Mouse (Mus musculus): Measurements from ENCODE around the gene Cabp2.
A peak's percentile ranks its signal among the peaks of the same experiment; 100 is the strongest.
"Not testable (repeated sequence)": the region's sequence is repeated elsewhere in the genome, so short reads cannot be mapped to it uniquely, and the experiment has no call there.

Cabp2 gene

DNA sequence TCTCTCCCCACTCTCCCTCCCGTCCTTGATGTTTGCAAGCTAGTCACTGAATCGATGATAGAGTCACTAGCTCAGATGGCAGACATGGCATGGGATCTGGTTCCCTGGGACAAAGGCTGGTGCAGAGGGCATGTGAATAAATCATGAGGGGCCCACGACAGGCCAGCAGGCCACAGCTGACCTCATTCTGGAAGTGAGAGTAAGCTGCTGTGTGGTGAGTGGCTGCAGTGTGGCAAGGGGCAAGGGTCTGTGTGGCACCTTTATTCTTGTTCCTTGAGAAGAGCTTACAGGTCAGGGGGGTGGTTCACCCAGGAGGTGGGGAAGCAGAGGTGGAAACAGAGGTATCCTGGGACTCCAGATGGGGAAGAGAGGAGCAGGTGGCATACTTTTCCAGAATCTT is at the start of gene Cabp2:
Gene Cabp2 (plus strand): TSS at position 185 of the 400 bp plus-strand sequence.
- DNase-seq: no peak

DNA sequence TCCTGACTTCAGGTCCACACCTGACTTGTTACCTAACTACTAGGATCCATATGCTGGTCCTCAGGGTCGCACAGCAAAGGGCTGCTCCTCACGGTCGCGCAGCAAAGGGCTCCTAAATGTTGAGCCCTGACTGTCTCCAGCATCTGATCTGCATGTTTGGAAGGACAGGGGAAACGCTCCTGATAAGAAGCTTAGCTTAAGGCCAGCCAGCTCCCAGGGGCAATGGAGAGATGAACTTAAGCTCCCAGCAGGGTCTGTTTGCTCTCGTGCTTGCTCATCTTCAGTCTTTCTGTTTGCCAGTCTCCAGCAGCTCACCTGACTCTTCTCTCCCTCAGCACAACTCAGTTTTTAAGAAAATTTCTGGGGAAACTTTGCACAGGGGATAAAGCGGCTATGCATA is 48.7 kb upstream of the Cabp2 start:
- no peak for DNase-seq

DNA sequence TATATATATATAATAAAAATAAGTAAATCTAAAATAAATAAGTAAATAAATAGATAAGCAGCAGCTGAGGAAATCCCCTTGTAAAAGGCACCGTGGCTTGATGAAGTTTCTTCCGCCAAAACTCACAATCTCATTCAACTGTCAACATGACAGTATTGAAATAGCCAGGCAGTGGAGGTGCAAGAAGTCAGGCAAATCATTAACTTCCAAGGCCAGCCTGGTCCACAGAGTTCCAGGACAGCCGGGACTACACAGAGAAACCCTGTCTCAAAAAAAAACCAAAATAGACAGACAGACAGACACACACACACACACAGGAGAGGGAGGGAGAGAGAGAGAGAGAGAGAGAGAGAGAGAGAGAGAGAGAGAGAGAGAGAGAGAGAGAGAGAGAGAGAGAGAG is 48.1 kb upstream of the Cabp2 start:
- DNase-seq: no peak

DNA sequence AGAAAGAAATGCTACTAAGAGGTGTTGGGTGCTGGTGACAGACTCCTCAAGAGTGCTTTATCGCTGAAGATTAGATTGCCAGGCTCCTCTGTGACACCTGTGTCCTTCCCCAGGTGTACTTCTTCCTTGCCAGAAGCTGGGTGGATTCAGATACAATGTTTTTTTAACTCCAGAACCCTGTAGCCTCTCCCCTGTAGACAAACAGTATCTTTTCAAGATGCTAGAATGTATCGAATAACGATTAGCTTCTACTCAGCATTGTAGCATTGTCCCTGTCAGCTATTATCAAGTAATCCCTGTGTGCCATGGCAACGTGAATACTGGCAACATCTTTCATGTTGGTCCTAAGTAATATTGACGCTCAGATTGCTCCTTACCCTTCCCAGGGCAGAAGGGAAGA is 47.6 kb upstream of the Cabp2 start:
- no peak for DNase-seq

DNA sequence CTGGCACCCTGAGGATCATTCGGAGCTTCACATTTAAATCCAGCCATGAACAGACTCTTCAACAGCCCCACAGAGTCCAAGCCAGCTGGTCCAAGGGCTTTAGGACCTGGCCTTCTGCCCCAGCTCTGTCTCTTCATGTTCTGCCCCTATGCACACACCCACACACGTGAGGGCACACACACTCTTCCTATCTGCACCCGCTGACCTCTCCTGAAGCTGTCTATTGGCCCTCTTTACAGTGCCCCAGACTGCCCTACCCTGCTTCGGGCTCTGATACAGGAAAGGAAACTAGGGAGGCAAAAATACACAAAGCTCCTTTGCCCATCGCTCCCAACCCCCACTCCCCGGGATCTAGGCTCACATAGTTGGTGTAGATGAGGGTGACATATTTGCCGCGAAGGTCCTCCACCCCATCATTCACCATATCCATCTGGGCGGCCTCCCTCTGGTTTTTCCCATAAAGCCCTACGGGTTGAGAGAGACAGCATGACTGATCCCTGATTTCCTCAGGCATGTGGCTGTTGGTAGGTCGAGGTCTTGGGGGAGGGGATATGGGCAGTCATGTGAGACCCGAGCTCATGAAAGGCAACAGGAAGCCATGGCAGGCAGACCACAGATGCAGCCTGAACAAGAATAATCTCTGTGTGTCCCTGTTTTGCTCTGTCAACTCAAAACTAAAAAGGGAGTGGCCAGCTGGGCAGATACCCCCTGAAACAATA is 44.9 kb upstream of the Cabp2 start:
- no peak for DNase-seq

DNA sequence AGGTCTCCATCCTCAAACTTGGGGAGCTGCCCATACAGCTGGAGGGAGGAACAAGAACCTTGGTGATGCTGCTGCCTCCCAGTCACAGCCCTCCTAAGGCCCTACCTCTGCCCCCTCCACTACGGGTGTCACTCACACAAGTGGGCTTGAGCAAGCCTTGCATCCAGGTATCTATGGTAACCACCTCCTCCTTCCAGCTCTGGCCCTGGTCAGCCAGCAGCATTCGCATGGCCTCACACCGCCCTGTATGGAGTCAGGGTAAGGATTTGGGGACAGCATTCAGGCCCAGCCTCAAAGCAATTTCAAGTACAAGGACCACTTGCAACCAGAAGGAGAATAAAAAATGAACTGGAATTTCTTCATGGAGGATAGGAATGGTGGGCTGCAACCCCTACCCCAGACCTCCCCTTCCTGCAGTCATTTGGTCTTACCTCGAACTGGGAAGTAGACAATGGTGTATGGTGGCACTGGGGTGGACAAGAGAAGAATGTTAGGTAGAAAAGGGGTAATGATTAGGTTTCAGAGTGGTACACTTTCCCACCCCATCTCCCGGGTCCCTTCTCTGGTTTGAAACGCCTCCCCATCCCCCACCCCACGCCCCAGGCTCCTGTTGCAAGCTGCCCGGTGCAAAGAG is 44.1 kb upstream of the Cabp2 start:
- DNase-seq: not testable (repeated sequence)

DNA sequence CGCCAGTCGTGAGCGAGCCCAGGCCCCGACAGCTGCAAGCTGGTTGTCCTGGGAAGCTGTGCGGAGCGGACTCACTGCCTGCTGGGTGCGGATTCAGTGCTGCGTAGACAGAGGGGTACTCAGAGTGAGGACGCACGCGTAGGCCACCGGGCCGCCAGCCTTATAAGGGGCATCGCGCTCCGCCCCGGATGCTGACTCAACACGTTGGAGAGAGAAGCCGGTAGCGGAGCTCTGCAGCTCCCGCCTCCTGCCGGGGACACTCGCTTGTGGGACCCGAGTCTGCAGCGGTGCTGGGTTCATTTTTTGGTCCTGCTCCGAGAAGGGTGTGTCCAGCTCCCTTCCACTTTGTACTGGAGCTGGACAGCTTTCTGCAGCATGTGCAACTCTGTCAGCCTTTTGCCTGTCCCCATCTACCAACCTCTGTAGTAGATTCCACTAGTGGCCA is 43.6 kb upstream of the Cabp2 start, which contains the start of gene Gstp1:
Gene Gstp1 (minus strand): TSS at position 198 of the 445 bp plus-strand sequence.
- DNase-seq: peak; percentile 81 to 88

DNA sequence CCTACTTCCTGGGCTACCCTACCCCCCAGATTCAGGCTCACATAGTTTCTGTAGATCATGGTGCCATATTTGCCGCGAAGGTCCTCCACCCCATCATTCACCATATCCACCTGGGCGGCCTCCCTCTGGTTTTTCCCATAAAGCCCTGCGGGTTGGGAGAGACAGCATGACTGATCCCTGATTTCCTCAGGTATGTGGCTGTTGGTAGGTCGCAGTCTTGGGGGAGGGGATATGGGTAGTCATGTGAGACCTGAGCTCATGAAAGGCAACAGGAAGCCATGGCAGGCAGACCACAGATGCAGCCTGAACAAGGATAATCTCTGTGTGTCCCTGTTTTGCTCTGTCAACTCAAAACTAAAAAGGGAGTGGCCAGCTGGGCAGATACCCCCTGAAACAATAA is 40.4 kb upstream of the Cabp2 start:
- DNase-seq: not testable (repeated sequence)

DNA sequence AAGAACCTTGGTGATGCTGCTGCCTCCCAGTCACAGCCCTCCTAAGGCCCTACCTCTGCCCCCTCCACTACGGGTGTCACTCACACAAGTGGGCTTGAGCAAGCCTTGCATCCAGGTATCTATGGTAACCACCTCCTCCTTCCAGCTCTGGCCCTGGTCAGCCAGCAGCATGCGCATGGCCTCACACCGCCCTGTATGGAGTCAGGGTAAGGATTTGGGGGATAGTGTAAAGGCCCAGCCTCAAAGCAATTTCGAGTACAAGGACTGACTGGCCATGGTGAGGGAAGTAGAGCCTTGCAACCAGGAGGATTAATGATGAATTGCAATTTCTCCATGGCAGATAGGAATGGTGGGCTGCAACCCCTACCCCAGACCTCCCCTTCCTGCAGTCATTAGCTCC is 39.9 kb upstream of the Cabp2 start:
- not testable (repeated sequence) for DNase-seq

DNA sequence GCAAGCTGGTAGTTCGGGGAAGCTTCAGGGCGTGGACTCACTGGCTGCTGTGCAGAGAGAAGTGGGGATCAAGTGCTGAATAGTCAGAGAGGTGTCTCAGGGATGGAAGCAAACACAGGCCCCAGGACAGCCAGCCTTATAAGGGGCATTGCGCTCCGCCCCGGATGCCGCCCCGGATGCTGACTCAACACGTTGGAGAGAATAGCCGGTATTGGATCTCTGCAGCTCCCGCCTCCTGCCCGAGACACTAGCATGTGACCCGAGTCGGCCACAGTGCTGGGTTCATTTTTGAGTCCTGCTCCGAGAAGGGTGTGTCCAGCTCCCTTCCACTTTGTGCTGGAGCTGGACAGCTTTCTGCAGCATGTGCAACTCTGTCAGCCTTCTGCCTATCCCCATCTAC is 39.3 kb upstream of the Cabp2 start:
- DNase-seq: no peak

DNA sequence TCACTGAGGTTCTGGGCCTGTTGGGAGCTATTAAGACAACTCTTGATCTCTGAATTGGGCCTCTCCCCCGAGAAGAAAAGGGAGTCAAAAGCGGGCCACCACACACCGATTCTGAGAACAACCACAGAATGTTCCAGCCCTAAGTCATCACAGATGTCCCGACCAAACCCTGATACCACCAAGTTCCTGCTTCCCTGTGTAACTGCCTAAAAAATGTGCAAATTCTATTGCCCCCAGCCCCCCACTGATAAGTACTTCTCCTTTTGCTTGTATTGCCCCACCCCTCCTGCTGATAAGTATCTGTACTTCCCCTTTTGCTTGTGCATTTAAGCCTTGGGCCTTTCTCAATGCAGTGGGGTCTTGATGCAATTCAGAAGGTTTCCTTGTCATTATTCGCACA is 37.3 kb upstream of the Cabp2 start:
- DNase-seq: not testable (repeated sequence)

DNA sequence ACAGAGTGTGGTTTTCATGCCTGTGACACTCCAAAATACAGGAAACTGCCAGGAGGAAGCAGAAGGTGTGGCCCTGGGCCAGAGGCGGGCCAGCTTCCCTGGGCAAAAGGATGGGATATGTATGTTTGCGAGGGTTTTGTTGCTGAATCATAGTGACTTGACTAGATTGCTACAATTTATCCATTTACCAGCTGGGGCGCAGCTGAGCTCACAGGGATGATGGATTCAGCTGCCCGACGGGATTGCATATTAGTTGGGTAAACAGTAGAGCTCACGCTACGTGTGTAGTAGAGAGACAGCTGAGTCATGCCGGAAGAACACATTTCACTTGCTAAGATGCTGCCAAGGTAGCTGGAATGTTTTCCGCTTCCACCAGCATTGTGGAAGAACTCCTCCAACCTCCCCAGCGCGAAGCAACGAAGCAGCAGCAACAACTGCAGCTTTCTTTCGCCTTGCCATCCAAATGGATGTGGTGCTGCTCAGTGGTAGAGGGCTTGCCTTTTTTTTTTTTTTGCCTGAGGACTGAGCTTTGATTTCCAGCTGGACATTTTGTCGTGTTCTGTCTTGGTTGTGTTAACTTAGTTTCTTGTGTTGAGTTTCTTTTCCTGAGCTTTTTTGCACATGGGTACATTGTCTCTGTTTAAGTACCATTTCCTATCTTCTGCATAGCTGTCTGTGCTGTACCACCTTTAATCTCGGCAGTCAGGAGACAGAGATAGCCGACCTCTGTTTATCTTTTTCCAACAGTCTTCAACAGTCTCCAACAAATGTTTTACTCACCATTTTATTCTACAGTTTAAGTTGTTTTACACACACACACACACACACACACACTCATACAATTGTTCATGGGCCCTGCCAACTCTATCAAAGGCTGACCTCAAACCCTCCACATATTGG is 35.2 kb upstream of the Cabp2 start, which contains the start of gene Gstp2:
Gene Gstp2 (minus strand): TSS at position 58 of the 900 bp plus-strand sequence.
- peak in 1 of 2 experiments; percentile 29 for DNase-seq

DNA sequence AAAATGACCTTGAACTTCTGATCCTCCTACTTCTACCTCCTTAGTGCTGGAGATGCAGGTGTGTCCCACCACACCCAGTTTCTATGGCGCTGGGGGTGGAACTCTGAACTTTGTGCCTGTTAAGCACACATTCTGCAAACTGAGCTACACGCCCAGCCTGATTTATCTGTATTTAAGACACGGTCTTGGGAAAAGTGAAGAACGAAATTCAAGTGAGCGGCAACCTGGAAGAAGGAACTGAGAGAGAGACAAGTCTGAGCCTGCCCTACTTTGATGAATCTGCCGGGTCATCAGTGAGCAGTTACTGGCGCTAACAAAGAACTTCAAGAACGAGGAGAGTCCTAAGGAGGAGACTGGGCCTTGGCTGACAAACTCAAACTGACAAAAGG is 34.5 kb upstream of the Cabp2 start:
- no peak for DNase-seq

DNA sequence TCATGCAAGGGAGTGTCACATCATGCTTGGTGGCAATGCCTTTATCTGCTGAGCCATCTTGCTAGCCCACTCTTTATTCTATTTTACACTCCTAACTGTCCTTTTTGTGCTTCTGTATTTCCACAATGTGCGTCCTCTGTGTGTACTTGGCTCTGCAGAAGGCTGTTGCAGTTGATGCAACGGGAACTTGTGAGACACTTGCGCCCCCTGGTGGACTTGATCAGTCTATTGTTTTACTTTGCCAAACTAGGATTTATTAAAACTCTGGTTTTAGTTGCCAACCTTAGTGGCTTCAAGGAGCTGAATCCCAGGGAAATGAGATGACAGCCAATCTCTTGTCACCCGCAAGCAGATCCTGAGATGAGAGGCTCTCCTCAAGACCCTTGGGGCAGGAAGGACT is 33.5 kb upstream of the Cabp2 start:
- peak; percentile 49 to 87 for DNase-seq

DNA sequence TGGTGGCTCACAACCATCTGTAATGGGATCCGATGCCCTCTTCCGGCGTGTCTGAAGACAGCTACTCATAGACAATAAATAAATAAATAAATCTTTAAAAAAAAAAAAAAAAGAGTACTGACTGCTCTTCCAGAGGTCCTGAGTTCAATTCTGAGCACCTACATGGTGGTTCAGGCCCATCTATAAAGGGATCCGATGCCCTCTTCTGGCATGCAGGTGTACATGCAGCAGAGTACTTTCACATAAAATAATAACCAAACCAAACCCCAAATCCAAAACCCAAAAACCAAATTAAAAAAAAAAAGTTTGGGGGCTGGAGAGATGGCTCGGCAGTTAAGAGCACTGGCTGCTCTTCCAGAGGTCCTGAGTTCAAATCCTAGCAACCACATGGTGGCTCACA is 32.3 kb upstream of the Cabp2 start:
- not testable (repeated sequence) for DNase-seq

DNA sequence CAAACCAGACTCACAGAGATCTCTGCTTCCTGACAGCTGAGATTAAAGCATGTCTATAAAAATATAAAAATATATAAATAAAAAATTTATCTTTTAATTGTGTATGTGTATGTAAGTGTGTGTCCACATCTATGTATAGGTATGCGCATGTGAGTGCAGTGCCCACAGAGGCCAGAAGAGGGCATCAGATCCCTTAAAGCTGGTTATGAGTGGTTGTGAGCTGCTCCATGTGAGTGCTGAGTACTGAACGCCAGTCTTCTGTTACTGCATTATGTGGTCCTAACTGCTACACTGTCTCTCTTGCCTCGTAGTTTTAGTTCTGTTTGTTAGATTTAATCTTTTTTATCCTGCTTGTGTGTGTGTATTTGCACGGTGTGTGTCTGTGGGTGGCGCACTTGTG is 30.4 kb upstream of the Cabp2 start:
- DNase-seq: no peak

DNA sequence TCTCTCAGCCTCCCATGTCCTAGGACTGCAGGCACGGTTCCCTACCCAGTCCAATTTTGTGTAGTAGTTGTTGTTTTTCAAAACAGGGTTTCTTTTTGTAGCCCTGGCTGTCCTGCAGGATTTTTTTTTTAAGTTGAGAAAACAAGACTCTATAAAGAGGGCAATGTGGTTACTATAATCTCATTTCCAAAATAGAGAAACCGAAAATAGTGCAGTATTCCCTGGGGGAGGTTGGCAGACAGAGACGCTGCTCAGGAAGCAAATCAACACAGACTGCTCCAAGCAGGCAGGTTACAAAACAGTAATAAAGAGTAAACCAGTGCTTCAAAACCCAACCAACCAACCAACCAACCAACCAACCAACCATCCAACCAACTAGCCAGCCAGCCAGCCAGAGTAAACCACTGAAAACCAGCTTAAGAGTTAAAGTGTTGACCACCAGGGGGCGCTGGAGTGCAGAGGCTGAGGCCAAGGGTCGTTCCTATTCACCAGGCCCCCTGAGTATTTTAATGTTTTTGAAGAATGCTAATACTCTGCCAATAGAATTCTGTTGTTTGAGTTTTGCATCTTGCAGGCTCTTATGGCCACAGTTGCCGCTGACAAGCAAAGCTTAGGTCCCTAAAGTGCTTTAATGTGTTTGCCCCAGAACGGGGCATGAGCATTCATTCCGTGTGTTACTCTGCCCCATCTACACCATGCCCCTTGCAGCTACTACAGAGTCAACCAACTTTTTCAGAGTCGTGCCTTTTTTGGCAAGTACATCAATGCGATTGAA is 29.4 kb upstream of the Cabp2 start:
- peak; percentile 41 to 79 for DNase-seq

DNA sequence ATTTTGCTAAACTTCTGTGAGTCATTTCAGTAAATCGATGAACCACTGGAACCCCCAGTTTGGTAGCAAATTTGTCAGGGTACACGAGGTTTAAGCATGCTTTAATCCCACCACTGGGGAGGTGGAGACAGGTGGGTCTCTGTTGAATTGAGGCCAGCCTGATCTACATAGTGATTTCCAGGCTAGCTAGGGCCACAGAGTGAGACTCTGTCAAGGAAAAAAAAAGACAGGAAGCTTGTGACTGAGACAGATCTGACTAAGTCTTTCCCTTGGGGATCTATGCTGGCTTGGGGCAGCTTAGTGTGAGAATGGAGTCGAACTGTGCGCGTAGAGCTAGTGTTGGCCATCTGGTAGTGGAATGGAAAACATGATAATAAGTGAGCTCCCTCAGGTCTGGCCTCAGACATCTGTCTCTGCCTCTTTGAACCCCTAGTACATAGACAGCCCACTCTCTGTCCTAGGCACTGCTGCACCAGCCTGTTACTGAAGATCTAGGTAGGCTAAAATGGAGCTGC is 28.8 kb upstream of the Cabp2 start:
- no peak for DNase-seq

DNA sequence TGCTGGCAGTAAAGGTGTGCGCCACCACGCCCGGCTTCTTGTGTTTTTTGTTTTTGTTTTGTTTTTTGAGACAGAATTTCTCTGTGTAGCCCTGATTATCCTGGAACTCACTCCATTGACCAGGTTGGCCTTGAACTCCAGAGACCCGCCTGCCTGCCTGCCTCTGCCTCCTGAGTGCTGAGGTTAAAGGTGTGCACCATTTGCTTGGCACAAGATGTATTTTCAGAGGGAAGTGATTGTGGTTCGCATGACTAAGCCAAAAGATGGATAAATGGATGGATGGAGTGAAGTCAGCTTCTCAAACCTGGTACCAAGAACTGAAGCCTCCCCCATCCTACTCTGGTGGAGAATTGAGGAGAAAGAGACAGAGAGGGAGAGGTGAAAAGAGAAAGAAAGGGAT is 26.8 kb upstream of the Cabp2 start:
- no peak for DNase-seq

DNA sequence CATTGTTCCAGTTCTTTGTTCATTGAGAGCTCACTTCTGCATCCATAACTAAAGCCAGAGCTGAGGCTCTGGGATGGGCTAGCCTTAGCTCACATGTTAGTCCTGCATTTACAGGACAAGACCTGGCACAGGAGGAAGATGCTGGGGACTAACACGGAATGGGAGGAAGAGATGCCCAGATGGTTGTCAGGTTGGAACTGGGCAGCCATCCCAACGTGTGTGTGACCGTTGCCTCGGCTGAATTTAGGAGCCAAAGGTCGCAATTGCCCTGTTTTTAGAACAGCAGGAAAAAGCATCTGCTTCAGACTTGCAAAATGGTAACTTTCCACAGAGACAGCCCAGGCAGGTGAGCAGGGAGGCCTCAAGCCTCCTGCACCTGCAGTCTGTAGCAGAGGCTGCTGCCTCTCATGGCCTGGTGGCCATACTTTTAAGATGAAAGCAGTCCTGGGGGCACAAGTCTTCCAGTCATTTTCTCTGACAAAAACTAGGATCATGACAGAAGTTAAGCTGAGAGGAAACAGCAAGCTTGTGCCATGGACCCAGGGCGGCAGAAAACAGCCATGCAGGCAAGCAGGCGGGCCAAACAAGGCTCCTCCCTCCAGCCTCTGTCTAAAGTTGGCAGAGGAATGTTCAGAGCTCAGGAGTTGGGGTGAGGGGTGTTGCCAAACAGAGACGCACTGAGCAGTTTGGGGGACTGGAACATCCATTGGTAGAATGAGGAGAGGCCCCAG is 26.0 kb upstream of the Cabp2 start:
- DNase-seq: no peak

DNA sequence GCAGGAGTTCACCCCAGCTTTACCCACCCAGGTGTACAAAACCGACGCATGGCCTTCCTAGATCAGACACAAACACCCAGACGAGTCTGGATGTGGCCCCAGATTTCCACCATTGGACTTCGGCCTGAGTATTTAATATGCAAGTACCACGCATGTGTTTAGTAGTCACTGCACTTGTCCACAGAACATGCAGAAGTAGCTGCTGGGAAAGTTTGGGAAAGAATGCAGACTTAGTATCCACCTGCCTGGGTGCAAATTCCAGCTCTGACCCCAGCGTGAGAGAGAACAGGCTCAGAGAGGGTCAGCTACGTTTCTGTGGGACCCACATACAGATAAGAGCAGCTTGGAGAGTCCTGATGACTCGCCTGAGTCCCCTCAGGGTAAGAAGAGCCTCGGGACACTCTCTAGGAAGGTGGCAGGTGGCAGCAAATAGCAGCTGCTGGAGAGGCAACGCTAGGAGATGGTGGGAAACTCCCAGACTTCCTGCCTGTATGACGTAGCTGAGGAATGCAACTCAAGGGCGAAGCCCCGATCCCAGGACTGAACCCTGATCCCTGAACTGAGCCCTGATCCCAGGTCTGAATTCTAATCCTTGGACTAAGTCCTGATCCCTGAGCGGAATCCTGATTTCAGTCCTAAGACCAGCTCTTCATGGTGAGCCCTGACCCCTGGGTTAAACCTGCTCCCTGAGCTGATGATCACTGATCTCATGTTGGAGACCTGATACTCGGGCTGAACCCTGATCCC is 25.3 kb upstream of the Cabp2 start:
- no peak for DNase-seq

Data from spleen, adult 18-20 months (tissue).